Mouse (Mus musculus) NIH3T3 (cell line): ENCODE results near the gene Zmynd10.

Source experiments
- DNase-seq: peaks from one replicate; pipeline ENCODE4 v3.0.0-alpha.2; 2012; ENCODE audit warnings: low read depth

The Zmynd10 gene

DNA sequence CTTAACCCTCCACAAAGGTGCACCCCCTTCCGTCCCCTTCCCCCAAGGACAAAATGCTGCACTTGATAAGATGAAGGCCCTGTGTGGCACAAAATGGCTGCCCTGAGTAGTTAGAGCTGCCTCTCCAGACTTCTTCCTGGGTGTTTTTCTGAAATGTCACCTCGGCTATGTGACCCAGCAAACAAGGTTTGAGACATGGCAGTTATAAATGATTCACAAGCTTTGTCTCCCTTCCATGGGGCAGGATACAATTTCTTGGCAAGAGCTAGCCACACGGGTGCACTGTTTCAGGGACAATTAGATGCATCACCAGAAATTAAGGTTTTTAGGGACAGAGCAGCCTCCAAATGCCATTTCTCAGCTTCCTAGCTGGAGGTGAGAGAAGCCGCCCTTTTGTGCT lies 6.7 kb upstream of the Zmynd10 start:
- DNase-seq: no peak

DNA sequence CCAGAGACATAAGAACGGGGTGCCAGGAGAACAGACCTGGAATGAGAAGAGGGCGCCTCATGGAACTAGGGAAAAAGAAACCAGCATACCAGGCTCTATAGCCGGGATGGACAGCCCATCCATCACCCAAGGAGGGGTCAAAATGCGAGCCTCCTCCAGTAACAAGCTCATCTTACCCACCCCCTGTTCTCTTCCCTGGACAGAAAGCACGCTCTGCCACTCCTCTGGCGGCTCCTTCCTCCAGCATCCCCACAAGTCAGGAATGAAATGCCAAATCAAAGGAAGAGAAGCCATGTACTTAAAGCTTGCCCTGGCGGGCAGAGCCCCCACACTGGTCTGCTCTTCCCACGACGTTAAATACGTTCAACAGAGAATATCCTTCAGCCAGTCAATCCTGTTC lies 6.1 kb upstream of the Zmynd10 start:
- DNase-seq: no peak

DNA sequence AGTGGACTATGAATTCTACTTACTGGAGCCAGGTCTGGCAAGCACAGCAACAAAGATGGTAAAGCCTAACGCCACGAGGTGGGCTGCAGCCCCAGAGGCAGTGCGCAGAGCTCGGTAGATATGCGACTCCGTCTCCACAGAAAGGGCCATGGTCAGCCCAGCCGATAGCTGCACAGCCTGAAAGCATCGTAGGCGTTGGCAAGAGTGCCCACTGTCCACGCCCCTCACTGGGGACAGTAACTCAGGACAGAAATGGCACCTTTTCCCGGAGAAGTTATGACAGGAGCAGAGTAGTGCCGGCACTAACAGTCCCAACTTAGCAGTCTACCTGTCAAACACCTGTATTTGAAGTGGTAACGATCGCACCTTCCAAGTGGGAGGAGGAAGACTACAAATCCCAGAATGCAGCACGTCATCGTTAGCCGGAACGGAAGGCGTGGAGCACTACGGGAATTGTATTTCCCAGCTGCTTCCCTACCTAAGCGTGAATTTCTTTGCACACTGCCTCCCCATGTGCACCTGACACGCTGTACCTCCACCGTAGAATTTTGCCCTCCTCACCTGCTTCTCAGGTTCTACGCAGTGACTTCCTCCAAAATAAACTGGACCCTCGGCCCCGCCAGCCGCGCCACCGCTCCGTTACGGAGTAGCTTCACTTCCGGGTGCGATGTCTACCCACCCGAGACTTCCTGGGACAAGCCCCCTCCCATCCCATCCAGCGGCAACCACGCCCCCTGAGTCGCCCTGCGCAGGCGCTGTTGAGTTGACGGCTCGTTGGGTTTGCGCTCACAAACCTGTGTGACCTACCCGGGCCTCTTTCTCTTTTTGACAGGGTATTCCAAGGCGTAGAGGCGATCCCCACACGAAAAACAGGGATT lies 5.4 kb upstream of the Zmynd10 start, which contains the start of the genes Cyb561d2 and Nprl2:
TSS of gene Cyb561d2 (minus strand) at position 720 of the 878 bp plus-strand sequence.
TSS of gene Nprl2 (plus strand) at position 753 of the 878 bp plus-strand sequence.
- DNase-seq: peak; percentile 94

DNA sequence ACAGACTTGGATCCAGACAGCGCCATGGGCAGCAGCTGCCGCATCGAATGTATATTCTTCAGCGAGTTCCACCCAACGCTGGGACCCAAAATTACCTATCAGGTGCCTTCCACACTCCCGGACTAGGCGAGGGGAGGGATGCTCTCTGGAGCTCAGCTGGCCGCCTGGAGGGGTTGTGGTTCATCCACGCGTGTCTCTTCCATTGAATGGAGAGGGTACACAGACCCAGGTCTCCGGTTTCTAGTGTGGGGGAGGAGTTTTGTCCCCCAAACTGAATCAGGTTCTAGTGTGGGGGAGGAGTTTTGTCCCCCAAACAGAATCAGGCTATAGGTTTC lies 4.8 kb upstream of the Zmynd10 start:
- no peak for DNase-seq

DNA sequence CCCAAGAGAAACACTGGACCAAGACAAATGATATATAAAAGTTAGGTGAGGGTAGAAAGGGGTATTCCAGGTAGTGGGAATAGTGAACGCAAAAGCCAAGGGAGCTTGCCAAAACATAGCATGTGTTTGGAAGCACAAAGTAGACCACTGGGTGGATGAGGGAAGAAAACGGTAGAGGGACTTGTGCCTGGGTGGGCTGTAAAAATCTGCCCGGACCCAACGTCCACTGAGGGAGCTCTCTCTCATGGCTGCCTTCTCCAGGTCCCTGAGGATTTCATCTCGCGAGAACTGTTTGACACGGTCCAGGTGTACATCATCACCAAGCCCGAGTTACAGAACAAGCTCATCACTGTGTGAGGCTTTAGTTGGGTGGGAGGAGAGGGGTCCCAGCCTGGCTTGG lies 4.4 kb upstream of the Zmynd10 start:
- DNase-seq: no peak

DNA sequence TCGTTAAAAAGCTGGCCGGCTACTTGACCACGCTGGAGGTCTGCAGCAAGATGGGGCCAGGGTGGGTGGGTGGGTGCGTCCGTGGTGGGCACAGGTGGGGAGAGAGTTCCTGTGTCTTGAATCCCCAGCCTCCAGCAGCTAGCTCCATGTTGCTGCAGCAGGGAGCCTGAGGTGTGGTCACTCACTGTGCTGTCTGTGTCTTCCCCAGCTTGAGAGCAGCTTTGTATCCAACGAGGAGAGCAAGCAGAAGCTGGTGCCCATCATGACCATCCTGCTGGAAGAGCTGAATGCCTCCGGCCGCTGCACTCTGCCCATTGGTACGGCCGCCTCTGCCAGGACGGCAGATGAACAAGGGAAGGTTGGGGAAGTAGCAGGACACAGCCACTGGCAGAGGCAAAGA lies 3.8 kb upstream of the Zmynd10 start:
- DNase-seq: no peak

DNA sequence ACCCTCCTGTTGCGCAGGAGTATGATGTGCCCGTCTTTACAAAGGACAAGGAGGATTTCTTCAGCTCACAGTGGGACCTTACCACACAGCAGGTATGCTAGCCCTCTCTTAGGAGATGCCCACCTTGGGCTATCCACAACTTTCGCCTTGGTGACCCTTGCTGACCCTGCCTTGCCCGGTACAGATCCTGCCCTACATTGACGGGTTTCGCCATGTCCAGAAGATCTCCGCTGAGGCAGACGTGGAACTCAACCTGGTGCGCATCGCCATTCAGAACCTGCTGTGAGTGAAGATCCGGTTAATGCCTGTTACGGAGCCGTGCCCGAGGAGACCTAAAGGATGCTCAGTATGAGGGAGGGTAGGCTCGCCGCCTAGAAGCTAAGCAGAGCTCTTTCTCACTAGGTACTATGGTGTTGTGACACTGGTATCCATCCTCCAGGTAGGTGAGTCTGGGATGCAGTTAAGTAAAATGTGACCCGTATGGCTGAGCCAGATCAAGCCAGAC lies 2.9 kb upstream of the Zmynd10 start:
- DNase-seq: no peak

DNA sequence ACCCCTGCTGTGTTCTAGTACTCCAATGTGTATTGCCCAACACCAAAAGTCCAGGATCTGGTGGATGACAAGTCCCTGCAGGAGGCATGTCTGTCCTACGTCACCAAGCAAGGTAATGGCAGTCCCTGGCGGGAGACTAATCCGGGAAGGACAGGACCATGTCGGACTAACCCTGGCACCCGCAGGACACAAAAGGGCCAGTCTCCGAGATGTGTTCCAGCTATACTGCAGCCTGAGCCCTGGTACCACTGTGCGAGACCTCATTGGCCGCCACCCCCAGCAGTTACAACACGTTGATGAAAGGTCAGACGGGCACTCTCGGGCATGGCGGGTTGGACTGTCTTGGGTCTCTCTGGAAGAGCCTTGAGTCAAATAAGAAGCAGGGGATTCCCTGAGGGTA lies 2.4 kb upstream of the Zmynd10 start:
- DNase-seq: no peak

DNA sequence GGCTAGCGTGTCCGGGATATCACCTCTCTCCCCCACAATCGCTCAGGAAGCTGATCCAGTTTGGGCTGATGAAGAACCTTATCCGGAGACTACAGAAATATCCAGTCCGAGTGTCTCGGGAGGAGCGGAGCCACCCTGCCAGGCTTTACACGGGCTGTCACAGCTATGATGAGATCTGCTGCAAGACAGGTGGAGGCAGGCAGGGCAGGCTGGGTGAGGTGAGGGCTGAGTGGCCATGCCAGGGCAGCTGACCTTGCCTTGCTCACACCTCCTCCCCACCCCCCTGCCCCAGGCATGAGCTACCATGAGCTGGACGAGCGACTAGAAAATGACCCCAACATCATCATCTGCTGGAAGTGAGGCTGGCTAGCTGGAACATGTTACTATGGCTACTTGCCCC lies 1.9 kb upstream of the Zmynd10 start:
- DNase-seq: no peak

DNA sequence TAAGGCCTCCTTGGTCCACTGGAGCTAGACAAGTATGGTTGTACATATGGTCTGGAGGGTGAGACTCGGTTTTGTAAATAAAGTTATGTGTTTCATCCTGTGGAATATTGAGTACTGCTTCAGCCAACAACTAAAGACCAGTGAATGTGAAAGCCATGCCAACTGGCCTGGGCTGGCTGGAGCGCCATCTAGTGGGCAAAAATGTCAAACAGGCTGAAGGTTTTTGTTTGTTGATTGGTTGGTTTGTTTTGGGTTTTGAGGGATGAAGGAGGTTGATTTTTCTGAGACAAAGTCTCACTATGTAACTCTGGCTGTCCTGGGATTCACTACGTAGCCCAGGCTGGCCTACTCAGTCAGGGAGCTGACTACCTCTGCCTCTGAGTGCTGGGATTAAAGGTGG lies 1.5 kb upstream of the Zmynd10 start:
- peak; percentile 87 for DNase-seq

DNA sequence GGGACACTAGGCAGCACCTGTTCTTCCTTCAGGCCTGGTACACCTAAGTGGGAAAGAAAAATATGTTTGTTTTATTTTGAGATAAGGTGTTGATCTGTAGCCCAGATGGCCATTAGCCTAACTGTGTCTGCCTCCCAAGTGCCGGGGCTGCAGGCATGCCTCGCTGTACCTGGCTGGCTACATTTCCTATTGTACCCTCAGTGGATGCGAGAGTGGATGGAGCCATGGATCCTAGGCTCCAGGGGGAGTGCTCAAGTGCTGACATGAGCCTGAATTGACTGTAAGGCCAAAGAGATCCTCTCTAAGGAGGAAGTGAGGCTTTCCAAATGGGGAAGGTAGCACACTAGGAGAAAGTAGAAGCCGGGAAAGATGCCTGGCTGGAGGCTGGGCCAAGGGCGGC lies 859 bp downstream of the Zmynd10 start:
- no peak for DNase-seq

DNA sequence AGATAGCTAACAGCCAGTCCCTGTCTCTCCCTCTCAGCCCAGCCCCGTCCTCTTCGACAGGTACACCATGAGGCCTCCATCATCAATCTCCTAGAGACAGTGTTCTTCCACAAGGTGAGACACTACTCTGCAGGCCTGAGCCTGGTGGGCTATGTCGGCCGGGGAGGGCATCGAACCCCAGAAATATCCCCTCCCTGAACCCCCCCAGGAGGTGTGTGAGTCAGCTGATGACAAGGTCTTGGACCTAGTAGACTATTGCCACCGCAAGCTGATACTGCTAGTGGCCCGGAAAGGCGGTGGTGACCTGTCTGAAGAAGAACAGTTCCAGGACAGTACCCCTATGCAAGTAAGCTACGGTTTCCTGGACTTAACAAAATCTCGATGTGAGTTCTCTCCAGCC lies 1.7 kb downstream of the Zmynd10 start:
- DNase-seq: no peak

DNA sequence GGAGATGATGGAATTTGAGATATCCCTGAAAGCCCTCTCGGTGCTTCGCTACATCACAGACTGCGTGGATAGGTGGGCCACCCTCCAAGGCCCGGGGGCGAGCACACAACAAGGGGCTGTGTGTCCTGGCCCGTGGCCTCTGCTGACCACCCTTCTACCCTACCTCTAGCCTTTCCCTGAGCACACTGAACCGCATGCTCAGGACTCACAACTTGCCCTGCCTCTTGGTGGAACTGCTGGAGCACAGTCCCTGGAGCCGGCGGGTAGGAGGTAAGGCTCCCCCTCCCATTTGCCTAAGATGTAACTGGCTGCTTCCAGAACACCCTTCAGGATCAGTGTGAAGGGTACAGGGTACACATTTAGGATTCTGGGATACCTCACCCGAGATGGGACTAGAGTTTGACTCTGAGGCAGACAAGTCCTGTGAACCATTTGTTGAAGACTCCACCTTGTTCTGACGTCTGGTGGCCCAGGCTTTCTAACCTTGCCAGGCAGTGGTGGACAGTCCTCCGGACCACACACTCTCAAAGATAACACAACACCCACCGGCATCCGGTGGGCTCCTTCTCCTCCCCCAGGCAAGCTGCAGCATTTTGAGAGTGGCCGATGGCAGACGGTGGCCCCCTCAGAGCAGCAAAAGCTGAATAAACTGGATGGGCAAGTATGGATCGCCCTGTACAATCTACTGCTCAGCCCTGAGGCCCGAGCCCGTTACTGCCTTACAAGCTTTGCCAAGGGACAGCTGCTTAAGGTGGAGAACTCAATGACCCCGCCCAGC lies 2.4 kb downstream of the Zmynd10 start:
- DNase-seq: no peak

DNA sequence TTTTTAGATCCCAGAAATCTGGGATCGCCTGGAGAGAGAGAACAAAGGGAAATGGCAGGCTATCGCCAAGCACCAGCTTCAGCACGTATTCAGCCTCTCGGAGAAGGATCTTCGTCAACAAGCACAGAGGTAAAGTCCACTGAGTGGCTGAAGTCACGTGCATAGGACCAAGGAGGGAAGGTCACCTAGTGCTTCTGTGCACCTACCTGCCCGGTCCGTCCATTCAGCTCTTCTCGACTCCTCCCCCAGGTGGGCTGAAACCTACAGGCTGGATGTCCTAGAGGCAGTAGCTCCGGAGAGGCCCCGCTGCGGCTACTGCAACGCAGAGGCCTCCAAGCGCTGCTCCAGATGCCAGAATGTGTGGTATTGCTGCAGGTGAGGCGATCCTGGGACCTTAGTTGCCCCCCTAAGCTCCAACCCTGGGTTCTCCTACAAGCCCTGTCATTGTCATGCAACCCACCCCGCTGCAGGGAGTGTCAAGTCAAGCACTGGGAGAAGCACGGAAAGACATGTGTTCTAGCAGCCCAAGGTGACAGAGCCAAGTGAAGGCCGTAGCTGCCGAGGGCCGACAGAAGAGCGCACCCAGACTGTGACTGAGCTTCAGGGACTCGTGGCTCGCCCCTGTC lies 3.5 kb downstream of the Zmynd10 start:
- DNase-seq: no peak

DNA sequence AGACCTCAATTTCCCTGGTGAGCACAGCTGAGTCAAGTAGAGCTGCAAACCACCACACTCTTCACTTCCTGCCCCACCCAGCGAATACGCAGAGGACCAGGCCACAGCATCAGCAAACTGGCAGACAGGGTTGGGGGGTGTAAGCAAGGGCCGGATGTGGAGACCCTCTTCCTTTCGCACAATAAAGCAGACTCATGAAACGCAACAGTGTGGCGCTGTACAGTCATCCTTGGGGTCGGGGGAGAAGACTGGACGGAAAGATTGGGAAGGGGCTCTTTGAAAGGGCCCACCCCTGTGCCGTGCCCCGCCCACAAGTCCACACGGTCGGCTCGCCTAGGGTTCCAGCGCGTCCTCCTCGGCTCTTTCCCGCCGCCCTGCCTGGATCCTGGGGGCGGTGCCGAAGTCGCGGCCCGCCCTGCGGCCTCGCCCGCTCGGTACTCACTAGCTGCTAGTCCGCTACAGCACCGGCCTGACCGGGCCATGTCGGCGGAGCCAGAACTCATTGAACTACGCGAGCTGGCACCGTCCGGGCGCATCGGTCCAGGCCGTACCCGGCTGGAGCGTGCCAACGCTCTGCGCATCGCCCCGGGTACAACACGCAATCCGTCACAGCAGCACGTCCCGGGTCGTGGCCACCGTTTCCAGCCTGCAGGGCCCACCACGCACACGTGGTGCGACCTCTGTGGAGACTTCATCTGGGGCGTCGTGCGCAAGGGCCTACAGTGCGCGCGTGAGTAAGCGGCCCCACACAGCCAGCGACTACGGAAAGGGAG lies 4.2 kb downstream of the Zmynd10 start, which contains the start of gene Rassf1:
TSS of gene Rassf1 (plus strand) at position 439 of the 773 bp plus-strand sequence.
- DNase-seq: peak; percentile 85

DNA sequence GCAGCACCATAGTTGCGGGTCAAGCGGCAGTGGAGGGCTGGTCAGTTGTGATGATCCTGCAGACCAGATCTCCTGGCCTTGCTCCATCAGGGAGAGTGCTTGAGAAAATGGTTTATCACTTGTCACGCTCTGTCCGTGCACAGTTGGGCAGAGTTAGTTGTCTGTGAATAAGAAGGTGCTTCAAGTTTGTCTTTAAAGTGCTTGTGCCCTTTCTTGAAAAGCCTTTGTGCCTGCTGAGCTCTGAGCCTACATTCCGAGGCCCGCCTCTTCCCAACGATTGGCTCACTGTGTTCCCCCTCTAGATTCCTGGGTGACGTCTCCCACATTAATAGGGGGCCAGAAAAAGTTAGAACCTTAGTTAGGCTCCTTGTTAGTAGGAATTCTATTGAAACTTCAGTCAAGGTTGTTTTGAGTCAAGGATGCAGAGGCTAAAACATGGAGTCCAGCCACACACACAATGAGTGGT lies 4.8 kb downstream of the Zmynd10 start:
- DNase-seq: peak; percentile 57

DNA sequence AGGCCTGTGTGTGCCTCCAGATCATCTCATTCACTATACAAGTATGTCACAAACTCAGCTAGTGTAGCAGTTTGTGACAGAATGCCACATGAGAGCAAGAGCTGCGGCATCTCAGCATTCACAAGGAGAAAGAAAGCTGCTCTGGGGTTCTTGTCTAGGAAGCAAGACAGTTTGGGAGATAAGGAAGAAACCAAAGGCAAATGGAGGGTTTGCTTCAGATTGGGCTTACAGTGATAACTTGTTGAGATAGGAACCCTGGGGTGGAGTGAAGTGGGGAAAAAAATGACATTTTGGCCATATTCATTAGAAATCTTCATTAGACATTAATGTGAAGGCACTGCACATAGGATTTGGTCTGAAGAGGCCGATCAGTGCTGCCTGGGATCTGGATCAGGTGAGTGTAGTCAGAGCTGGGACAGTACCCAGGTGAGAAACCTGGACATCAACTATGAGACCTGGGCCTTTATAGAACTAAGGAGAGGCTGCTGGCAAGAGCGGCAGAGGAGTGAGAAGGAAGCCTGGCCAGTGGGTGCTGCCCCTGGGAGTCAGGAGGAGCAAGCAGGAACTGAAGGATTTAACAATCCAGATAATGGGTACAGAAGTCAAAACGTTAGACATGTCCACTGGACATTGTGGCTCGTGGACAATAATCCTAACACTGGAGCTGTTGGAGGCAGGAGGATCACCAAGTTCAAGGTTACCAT lies 5.7 kb downstream of the Zmynd10 start:
- DNase-seq: no peak

DNA sequence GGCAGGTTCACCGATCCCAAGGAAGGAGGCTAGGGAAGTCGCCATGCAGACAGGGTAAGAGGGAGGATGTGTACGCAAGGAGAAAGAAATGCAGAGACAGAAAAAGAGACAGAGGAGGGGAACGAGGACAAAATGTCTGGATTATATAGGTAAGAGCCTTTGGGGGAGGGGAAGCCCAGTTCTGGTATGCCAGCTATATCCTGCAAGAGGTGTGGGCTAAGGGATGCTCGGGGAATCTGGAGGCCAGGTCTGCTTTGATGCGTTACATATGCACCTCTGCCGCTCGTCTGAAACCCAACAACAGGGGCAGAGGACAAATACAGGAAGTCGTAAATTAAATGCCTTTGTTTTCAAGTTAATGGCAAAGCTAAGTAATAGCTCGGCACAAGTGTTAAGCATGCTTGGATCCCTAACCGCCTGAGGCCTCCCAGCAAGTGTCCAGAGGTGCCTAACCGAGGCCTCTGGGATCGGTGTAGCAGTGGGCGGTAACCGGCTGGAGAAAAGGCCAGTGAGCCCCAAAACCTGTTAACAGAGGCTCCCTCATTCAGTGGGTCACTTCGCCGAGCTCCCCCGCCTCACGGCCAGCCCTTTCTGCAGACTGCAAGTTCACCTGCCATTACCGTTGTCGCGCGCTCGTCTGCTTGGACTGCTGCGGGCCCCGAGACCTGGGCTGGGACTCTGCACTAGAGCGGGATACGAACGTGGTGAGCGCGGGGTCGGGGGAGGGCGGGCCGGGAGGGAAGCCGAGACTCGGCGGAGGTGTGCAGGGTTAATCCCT lies 6.6 kb downstream of the Zmynd10 start:
- DNase-seq: peak; percentile 7

DNA sequence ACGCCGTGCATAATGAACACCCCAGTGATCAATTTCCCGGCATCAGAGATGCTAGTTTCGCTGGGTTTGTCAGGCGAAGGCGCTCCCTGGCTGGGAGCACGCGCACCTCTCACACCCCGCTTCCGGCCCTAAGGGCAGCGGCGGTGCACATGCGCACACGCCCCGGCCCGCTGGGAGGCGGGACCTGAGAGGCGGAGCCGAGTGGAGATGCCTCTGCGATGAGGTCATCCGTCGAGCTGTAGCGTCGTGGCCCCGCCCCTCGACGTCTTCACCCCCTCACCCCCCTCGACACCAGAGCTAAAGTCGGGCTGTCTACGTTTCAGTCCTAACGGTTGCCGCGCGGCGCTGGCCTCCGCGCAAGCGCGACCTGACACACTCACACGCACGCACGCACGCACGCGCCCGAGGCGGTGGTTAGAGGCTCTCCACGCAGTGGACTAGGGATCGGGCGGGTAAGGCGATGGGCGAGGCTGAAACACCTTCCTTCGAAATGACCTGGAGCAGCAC lies 7.3 kb downstream of the Zmynd10 start:
- peak; percentile 99 for DNase-seq

DNA sequence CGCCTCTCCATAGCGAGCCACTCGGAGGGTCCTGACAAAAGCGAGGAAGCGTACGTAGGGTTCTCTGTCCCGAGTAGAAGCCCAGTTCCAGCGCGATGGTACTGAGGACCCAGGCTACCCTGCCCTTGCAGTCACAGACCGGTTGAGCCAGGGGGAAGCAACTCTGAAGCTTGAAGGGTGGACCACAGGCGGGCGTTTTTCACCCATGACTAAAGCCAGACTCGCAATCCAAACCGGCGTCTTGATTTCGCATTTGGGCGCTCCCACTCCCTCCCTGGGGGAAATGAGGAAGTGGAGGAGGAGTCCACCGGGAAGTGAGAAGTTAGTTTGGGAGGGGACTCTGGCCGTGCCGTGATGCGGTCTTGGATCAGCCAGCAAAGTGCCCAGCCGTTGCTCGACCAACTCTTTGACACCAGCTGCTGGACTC lies 7.9 kb downstream of the Zmynd10 start:
- peak; percentile 82 for DNase-seq
